Mouse (Mus musculus) heart, embryonic 16.5 days (tissue): Measurements from ENCODE around the gene Kalrn. TPM values are rescaled to one million over a fixed set of nuclear protein-coding genes. Genes with fewer than 3 reads are reported as not detected.
A peak's percentile ranks its signal among the peaks of the same experiment; 100 is the strongest.

Source experiments
- ATAC-seq: fragments of 200-750 bp; cut with Nextera tagmentation; replicated peaks from 2 replicates; pipeline ENCODE4 v1.8.0; 2017; ENCODE audit warnings: moderate number of reproducible peaks; ENCODE audit not compliant: insufficient read depth, low FRiP score; ENCODE audit errors: extremely low read depth
- H3K27ac ChIP-seq: fragments of 300-500 bp; sonication (generic); 2 replicates; pipeline ENCODE4 v1.5.1; 2014; ENCODE audit warnings: mild to moderate bottlenecking, low read length, control low read depth, moderate library complexity
- H3K27me3 ChIP-seq: fragments of 300-500 bp; sonication (generic); 2 replicates; pipeline ENCODE4 v1.6.1; 2014; ENCODE audit warnings: low read length, mixed read lengths; ENCODE audit not compliant: control insufficient read depth, insufficient read depth
- H3K36me3 ChIP-seq: fragments of 300-500 bp; sonication (generic); 2 replicates; pipeline ENCODE4 v1.6.1; 2014; ENCODE audit not compliant: control insufficient read depth, insufficient read depth
- H3K4me1 ChIP-seq: fragments of 300-500 bp; sonication (generic); 2 replicates; pipeline ENCODE4 v1.6.1; 2014; ENCODE audit warnings: low read length, mixed read lengths; ENCODE audit not compliant: control insufficient read depth, insufficient read depth
- H3K4me2 ChIP-seq: fragments of 300-500 bp; sonication (generic); 2 replicates; pipeline ENCODE4 v1.6.1; 2014; ENCODE audit warnings: low read depth, mild to moderate bottlenecking, control low read depth, low read length
- H3K4me3 ChIP-seq: fragments of 300-500 bp; sonication (generic); 2 replicates; pipeline ENCODE4 v1.5.1; 2014; ENCODE audit warnings: mild to moderate bottlenecking, control low read depth, low read length
- H3K9ac ChIP-seq: fragments of 300-500 bp; sonication (generic); 2 replicates; pipeline ENCODE4 v1.6.1; 2014; ENCODE audit warnings: low read length, control low read depth
- H3K9me3 ChIP-seq: fragments of 300-500 bp; sonication (generic); replicated peaks from 2 replicates; pipeline ENCODE4 v1.6.1; 2016; ENCODE audit warnings: low read length; ENCODE audit not compliant: control insufficient read depth
- WGBS: fragments of 180-500 bp; shearing (Covaris S2); extraction: QIAGEN DNeasy Blood & Tissue Kit; methylation state at CpG from one replicate; pipeline ENCODE4 v1.1.7; 2014; 5-methylcytosine and 5-hydroxymethylcytosine counted together
- polyA plus RNA-seq: library from polyadenylated mRNA; unstranded; fragments of >200 nt; fragmentation: Nextera tagmentation; extraction: Ambion mirVana; gene quantifications from 2 replicates; pipeline ENCODE4 v1.2.1, GENCODE M21; 2015

Kalrn gene
- polyA plus RNA-seq, 1 experiment from 2014 or later, result 30.2 TPM

- H3K27ac ChIP-seq, result peak overlapping the region; percentile 74
- peak overlapping the region; percentile 98 for H3K4me3 ChIP-seq
- WGBS, result 13% methylated on average over 15 of the region's 15 CpGs
- H3K36me3 ChIP-seq, result peaks cover 11% of the 10 kb centered on the region
- no peaks in the 10 kb centered on the region for H3K27me3 ChIP-seq
- peak overlapping the region; percentile 96 for H3K4me2 ChIP-seq
- ATAC-seq, result peak; percentile 24; the same call in 1 of the 2 replicates
- H3K4me1 ChIP-seq, result peaks cover 10% of the 10 kb centered on the region
- H3K9ac ChIP-seq, result peak overlapping the region; percentile 93
- H3K9me3 ChIP-seq, result no peaks in the 10 kb centered on the region
Observed at GRCm38 (mm10) chr16:33965878-33966537, 607.3 kb downstream of the Kalrn start.

GRCm38 (mm10) chr16:33963509-33963908, 609.8 kb downstream of the Kalrn start:
- no peaks in the 10 kb centered on the region for H3K27me3 ChIP-seq
- H3K36me3 ChIP-seq, result peaks cover 28% of the 10 kb centered on the region
- H3K4me1 ChIP-seq, result peaks cover 10% of the 10 kb centered on the region
- no peak overlapping the region for H3K27ac ChIP-seq
- no peak overlapping the region for H3K9ac ChIP-seq
- no peak overlapping the region for H3K4me3 ChIP-seq
- H3K4me2 ChIP-seq, result no peak overlapping the region
- no peaks in the 10 kb centered on the region for H3K9me3 ChIP-seq
- 84% methylated on average over 6 of the region's 6 CpGs for WGBS
- no peak for ATAC-seq

- Histone ChIP-seq H3K9ac (no peak overlapping the region), H3K9me3 (no peaks in the 10 kb centered on the region), H3K27ac (no peak overlapping the region), H3K4me1 (no peaks in the 10 kb centered on the region), H3K36me3 (peaks cover 41% of the 10 kb centered on the region), H3K4me3 (no peak overlapping the region), H3K4me2 (no peak overlapping the region), H3K27me3 (no peaks in the 10 kb centered on the region)
- WGBS, result 89% methylated on average over 1 of the region's 1 CpGs
- ATAC-seq, result no peak
Observed at GRCm38 (mm10) chr16:33954793-33955192, 618.5 kb downstream of the Kalrn start.

GRCm38 (mm10) chr16:33953008-33953407, 620.3 kb downstream of the Kalrn start:
- ATAC-seq, result no peak
- Histone ChIP-seq H3K4me1 (no peaks in the 10 kb centered on the region), H3K4me3 (no peak overlapping the region), H3K9ac (no peak overlapping the region), H3K27me3 (no peaks in the 10 kb centered on the region), H3K4me2 (no peak overlapping the region), H3K27ac (no peak overlapping the region), H3K9me3 (no peaks in the 10 kb centered on the region), H3K36me3 (peaks cover 42% of the 10 kb centered on the region)
- 82% methylated on average over 4 of the region's 4 CpGs for WGBS

- 20% methylated on average over 4 of the region's 4 CpGs for WGBS
- Histone ChIP-seq H3K4me3 (no peak overlapping the region), H3K9me3 (no peaks in the 10 kb centered on the region), H3K36me3 (peaks cover 32% of the 10 kb centered on the region), H3K4me1 (peaks cover 4% of the 10 kb centered on the region), H3K4me2 (no peak overlapping the region), H3K27ac (no peak overlapping the region), H3K9ac (no peak overlapping the region), H3K27me3 (no peaks in the 10 kb centered on the region)
- ATAC-seq, result peak; percentile 71
Observed at GRCm38 (mm10) chr16:33950830-33951229, 622.5 kb downstream of the Kalrn start.

GRCm38 (mm10) chr16:33950386-33950785, 622.9 kb downstream of the Kalrn start:
- H3K4me1 ChIP-seq, result peaks cover 8% of the 10 kb centered on the region
- H3K4me3 ChIP-seq, result no peak overlapping the region
- H3K36me3 ChIP-seq, result peaks cover 27% of the 10 kb centered on the region
- H3K9me3 ChIP-seq, result no peaks in the 10 kb centered on the region
- ATAC-seq, result no peak; the same call in 1 of the 2 replicates
- H3K27ac ChIP-seq, result no peak overlapping the region
- no peaks in the 10 kb centered on the region for H3K27me3 ChIP-seq
- no peak overlapping the region for H3K9ac ChIP-seq
- WGBS, result 76% methylated on average over 6 of the region's 6 CpGs
- H3K4me2 ChIP-seq, result no peak overlapping the region

GRCm38 (mm10) chr16:33947664-33948571, 625.4 kb downstream of the Kalrn start:
- Histone ChIP-seq H3K27ac (no peak overlapping the region), H3K4me3 (no peak overlapping the region), H3K9ac (no peak overlapping the region), H3K36me3 (peaks cover 11% of the 10 kb centered on the region), H3K4me2 (no peak overlapping the region), H3K27me3 (no peaks in the 10 kb centered on the region), H3K9me3 (no peaks in the 10 kb centered on the region), H3K4me1 (peaks cover 25% of the 10 kb centered on the region)
- WGBS, result 81% methylated on average over 17 of the region's 17 CpGs
- ATAC-seq, result no peak

- Histone ChIP-seq H3K4me1 (peaks cover 42% of the 10 kb centered on the region), H3K9me3 (no peaks in the 10 kb centered on the region), H3K4me2 (no peak overlapping the region), H3K9ac (no peak overlapping the region), H3K36me3 (peaks cover 11% of the 10 kb centered on the region), H3K27ac (no peak overlapping the region), H3K27me3 (no peaks in the 10 kb centered on the region), H3K4me3 (no peak overlapping the region)
- WGBS, result 50% methylated on average over 7 of the region's 7 CpGs
- ATAC-seq, result no peak
Observed at GRCm38 (mm10) chr16:33946021-33946420, 627.3 kb downstream of the Kalrn start.

- Histone ChIP-seq H3K4me2 (no peak overlapping the region), H3K9ac (no peak overlapping the region), H3K4me1 (peaks cover 55% of the 10 kb centered on the region), H3K4me3 (no peak overlapping the region), H3K27me3 (no peaks in the 10 kb centered on the region), H3K36me3 (peaks cover 11% of the 10 kb centered on the region), H3K27ac (peak overlapping the region; percentile 58), H3K9me3 (no peaks in the 10 kb centered on the region)
- WGBS, result 20% methylated on average over 6 of the region's 6 CpGs
- peak; percentile 21; the same call in 1 of the 2 replicates for ATAC-seq
Observed at GRCm38 (mm10) chr16:33944772-33945171, 628.6 kb downstream of the Kalrn start.
